Mouse (Mus musculus): ENCODE measurements around the gene Cdc27. TPM values are rescaled to one million over a fixed set of nuclear protein-coding genes. Genes with fewer than 3 reads are reported as not detected.

Cdc27 gene
- total and polyA plus RNA-seq, 3 experiments = 34.0 to 86.8 (median 71.9) TPM

- peaks cover 6% of the 10 kb centered on the region for H3K9me3 ChIP-seq (replicated peaks; ENCODE audit: low read length)
- H3K4me1 ChIP-seq (ENCODE audit: control insufficient read depth in 1 of 2, insufficient read depth in 2 of 2) = peaks cover 0 to 2% of the 10 kb centered on the region in 2 experiments; a peak in 1 of 4 replicates
- no peak overlapping the region for H3K4me3 ChIP-seq (replicated peaks in 1 of 3; ENCODE audit: low read depth in 2 of 3, low read length in 2 of 3, poor library complexity in 1 of 3)
- H3K27me3 ChIP-seq (replicated peaks) = no peaks in the 10 kb centered on the region
- H3K36me3 ChIP-seq (replicated peaks in 1 of 2; ENCODE audit: control insufficient read depth in 1 of 2, insufficient read depth in 1 of 2, low read length in 1 of 2) = no peaks in the 10 kb centered on the region
- no peak overlapping the region for H3K4me2 ChIP-seq (ENCODE audit: insufficient read depth, low read depth, poor library complexity, severe bottlenecking)
- TF ChIP-seq MAX (IDR thresholded peaks at IDR 0.05; ENCODE audit: low read length) = no peak
- dilution Hi-C loops (cut with MboI; ENCODE audit: extremely low pct_ligation_motif_present, extremely low pct_unique_long_range_greater_than_20kb, low sequenced_read_pairs) (no loop called here), in situ Hi-C loops (cut with MboI; ENCODE audit: low pct_ligation_motif_present, low pct_unique_long_range_greater_than_20kb, low sequenced_read_pairs) (no loop called here)
- no peak overlapping the region for H3K9ac ChIP-seq (ENCODE audit: insufficient read depth, low read depth)
- H3K79me2 ChIP-seq (replicated peaks; ENCODE audit: control insufficient read depth, extremely low read depth, insufficient read depth, poor library complexity, severe bottlenecking) = no peaks in the 10 kb centered on the region
- no peak overlapping the region for H3K27ac ChIP-seq (ENCODE audit: insufficient read depth, low read depth)
- DNase-seq (ENCODE audit: extremely low read depth) = no peak
Observed at GRCm38 (mm10) chr11:104568326-104568725, 17.9 kb upstream of the Cdc27 start.

- Histone ChIP-seq H3K4me2 (ENCODE audit: insufficient read depth, low read depth, poor library complexity, severe bottlenecking) (no peak overlapping the region), H3K27me3 (replicated peaks) (no peaks in the 10 kb centered on the region), H3K36me3 (replicated peaks in 1 of 2; ENCODE audit: control insufficient read depth in 1 of 2, insufficient read depth in 1 of 2, low read length in 1 of 2) (no peaks in the 10 kb centered on the region), H3K4me3 (replicated peaks in 1 of 3; ENCODE audit: low read depth in 2 of 3, low read length in 2 of 3, poor library complexity in 1 of 3) (no peak overlapping the region), H3K27ac (ENCODE audit: insufficient read depth, low read depth) (no peak overlapping the region), H3K9ac (ENCODE audit: insufficient read depth, low read depth) (no peak overlapping the region), H3K4me1 (ENCODE audit: control insufficient read depth in 1 of 2, insufficient read depth in 2 of 2) (peaks cover 0 to 2% of the 10 kb centered on the region in 2 experiments; a peak in 1 of 4 replicates), H3K9me3 (replicated peaks; ENCODE audit: low read length) (peaks cover 6% of the 10 kb centered on the region), H3K79me2 (replicated peaks; ENCODE audit: control insufficient read depth, extremely low read depth, insufficient read depth, poor library complexity, severe bottlenecking) (no peaks in the 10 kb centered on the region)
- dilution Hi-C loops (cut with MboI; ENCODE audit: extremely low pct_ligation_motif_present, extremely low pct_unique_long_range_greater_than_20kb, low sequenced_read_pairs) (no loop called here), in situ Hi-C loops (cut with MboI; ENCODE audit: low pct_ligation_motif_present, low pct_unique_long_range_greater_than_20kb, low sequenced_read_pairs) (no loop called here)
- DNase-seq (ENCODE audit: extremely low read depth) = no peak
- TF ChIP-seq ZMIZ1 (IDR thresholded peaks at IDR 0.05; ENCODE audit: low read depth, low read length) (no peak), IRF4 (IDR thresholded peaks at IDR 0.05; ENCODE audit: low read depth, low read length) (no peak), POLR2AphosphoS2 (IDR thresholded peaks at IDR 0.05; ENCODE audit: low read depth, low read length) (no peak), CHD2 (IDR thresholded peaks at IDR 0.05; ENCODE audit: low read length) (no peak), RAD21 (IDR thresholded peaks at IDR 0.05; ENCODE audit: low read depth, low read length) (no peak), E2F4 (IDR thresholded peaks at IDR 0.05; ENCODE audit: insufficient replicate concordance, low read depth, low read length) (no peak), CHD1 (IDR thresholded peaks at IDR 0.05; ENCODE audit: low read depth, low read length) (no peak), TCF12 (IDR thresholded peaks at IDR 0.05; ENCODE audit: low read depth, low read length) (no peak), PAX5 (IDR thresholded peaks at IDR 0.05; ENCODE audit: low read length) (no peak)
Observed at GRCm38 (mm10) chr11:104567736-104568135, 17.3 kb upstream of the Cdc27 start.

- Histone ChIP-seq H3K27ac (ENCODE audit: insufficient read depth, low read depth) (no peak overlapping the region), H3K36me3 (replicated peaks in 1 of 2; ENCODE audit: control insufficient read depth in 1 of 2, insufficient read depth in 1 of 2, low read length in 1 of 2) (no peaks in the 10 kb centered on the region), H3K4me1 (ENCODE audit: control insufficient read depth in 1 of 2, insufficient read depth in 2 of 2) (peaks cover 0 to 2% of the 10 kb centered on the region in 2 experiments; a peak in 1 of 4 replicates), H3K4me3 (replicated peaks in 1 of 3; ENCODE audit: low read depth in 2 of 3, low read length in 2 of 3, poor library complexity in 1 of 3) (no peak overlapping the region), H3K27me3 (replicated peaks) (no peaks in the 10 kb centered on the region), H3K9ac (ENCODE audit: insufficient read depth, low read depth) (no peak overlapping the region), H3K79me2 (replicated peaks; ENCODE audit: control insufficient read depth, extremely low read depth, insufficient read depth, poor library complexity, severe bottlenecking) (no peaks in the 10 kb centered on the region), H3K9me3 (replicated peaks; ENCODE audit: low read length) (peaks cover 8% of the 10 kb centered on the region), H3K4me2 (ENCODE audit: insufficient read depth, low read depth, poor library complexity, severe bottlenecking) (no peak overlapping the region)
- no peak for DNase-seq (ENCODE audit: extremely low read depth)
- TF ChIP-seq RCOR1 (conservative IDR thresholded peaks at IDR 0.05; ENCODE audit: low read depth, low read length) = no peak
- TF ChIP-seq IRF4 (IDR thresholded peaks at IDR 0.05; ENCODE audit: low read depth, low read length) = no peak
- TF ChIP-seq UBTF (IDR thresholded peaks at IDR 0.05; ENCODE audit: low read depth, low read length) = no peak
- no peak for TF ChIP-seq CHD1 (IDR thresholded peaks at IDR 0.05; ENCODE audit: low read depth, low read length)
- TF ChIP-seq SMC3 (IDR thresholded peaks at IDR 0.05; ENCODE audit: low read depth, low read length) = no peak
- no peak for TF ChIP-seq JUN (IDR thresholded peaks at IDR 0.05; ENCODE audit: insufficient read depth, low read depth, low read length)
- no peak for TF ChIP-seq NELFE (IDR thresholded peaks at IDR 0.05; ENCODE audit: low read depth, low read length)
- TF ChIP-seq ZMIZ1 (IDR thresholded peaks at IDR 0.05; ENCODE audit: low read depth, low read length) = no peak
- no peak for TF ChIP-seq MEF2A (IDR thresholded peaks at IDR 0.05; ENCODE audit: borderline replicate concordance, low read depth, low read length)
- TF ChIP-seq USF1 (IDR thresholded peaks at IDR 0.05; ENCODE audit: low read depth, low read length) = no peak
- no peak for TF ChIP-seq TBP (conservative IDR thresholded peaks at IDR 0.05; ENCODE audit: low read depth, low read length)
- TF ChIP-seq E2F4 (IDR thresholded peaks at IDR 0.05; ENCODE audit: insufficient replicate concordance, low read depth, low read length) = no peak
- no peak for TF ChIP-seq HCFC1 (IDR thresholded peaks at IDR 0.05; ENCODE audit: low read depth, low read length)
- dilution Hi-C loops (cut with MboI; ENCODE audit: extremely low pct_ligation_motif_present, extremely low pct_unique_long_range_greater_than_20kb, low sequenced_read_pairs) (no loop called here), in situ Hi-C loops (cut with MboI; ENCODE audit: low pct_ligation_motif_present, low pct_unique_long_range_greater_than_20kb, low sequenced_read_pairs) (no loop called here)
Observed at GRCm38 (mm10) chr11:104566796-104567195, 16.4 kb upstream of the Cdc27 start.

Measured in CH12.LX (cell line).